Mouse (Mus musculus) ES-E14 (cell line): ENCODE results near the gene Ndufc1. TPM values are rescaled to one million over a fixed set of nuclear protein-coding genes. Genes with fewer than 3 reads are reported as not detected.

Experiments used
- DNase-seq: peaks from one replicate; pipeline ENCODE4 v3.0.0-alpha.2; 2013; ENCODE audit warnings: low read depth, low spot score
- H3K27ac ChIP-seq: 2 replicates; pipeline ENCODE4 v1.5.1; 2012; ENCODE audit warnings: low read depth, mild to moderate bottlenecking, low read length, moderate library complexity, mixed read lengths; ENCODE audit not compliant: poor library complexity, insufficient read depth, severe bottlenecking
- H3K36me3 ChIP-seq: 2 replicates; pipeline ENCODE4 v1.6.1; 2012; ENCODE audit warnings: mild to moderate bottlenecking, low read length, moderate library complexity, mixed read lengths; ENCODE audit not compliant: control insufficient read depth, poor library complexity, insufficient read depth, severe bottlenecking
- H3K4me1 ChIP-seq, 2 experiments: fragments of 150-350 bp in 1 of 2; sonication (generic) in 1 of 2; 2 replicates each; pipeline ENCODE4 v1.6.1; 2012; ENCODE audit warnings: low read length in 2 of 2, mild to moderate bottlenecking in 1 of 2, mixed read lengths in 1 of 2; ENCODE audit not compliant: control insufficient read depth in 2 of 2, insufficient read depth in 2 of 2, poor library complexity in 1 of 2
- H3K4me3 ChIP-seq, 2 experiments: fragments of 150-350 bp in 1 of 2; sonication (generic) in 1 of 2; 2 replicates each; pipeline ENCODE4 v1.5.1; 2012; ENCODE audit warnings: low read length in 2 of 2, low read depth in 1 of 2, mild to moderate bottlenecking in 1 of 2, mixed read lengths in 1 of 2; ENCODE audit not compliant: insufficient read depth in 1 of 2, poor library complexity in 1 of 2, severe bottlenecking in 1 of 2
- H3K9ac ChIP-seq: 2 replicates; pipeline ENCODE4 v1.6.1; 2012; ENCODE audit warnings: low read depth, mild to moderate bottlenecking, low read length, mixed read lengths; ENCODE audit not compliant: poor library complexity, insufficient read depth, severe bottlenecking
- H3K9me3 ChIP-seq: fragments of 150-350 bp; sonication (generic); 2 replicates; pipeline ENCODE4 v1.6.1; 2012; ENCODE audit warnings: low read depth, mild to moderate bottlenecking, low read length; ENCODE audit not compliant: control insufficient read depth, insufficient read depth
- CHD2 ChIP-seq: IDR thresholded peaks from 2 replicates; pipeline ENCODE4 v1.6.1; 2014; ENCODE audit warnings: mild to moderate bottlenecking, low read depth, low read length, inconsistent platforms
- HCFC1 ChIP-seq: IDR thresholded peaks from 2 replicates; pipeline ENCODE4 v1.6.1; 2012; ENCODE audit warnings: low read length, inconsistent platforms, borderline replicate concordance; ENCODE audit not compliant: insufficient read depth
- MAFK ChIP-seq: IDR thresholded peaks from 2 replicates; pipeline ENCODE4 v1.6.1; 2014; ENCODE audit warnings: mild to moderate bottlenecking, low read depth, low read length, inconsistent platforms; ENCODE audit not compliant: insufficient read depth
- ZC3H11A ChIP-seq: IDR thresholded peaks from 2 replicates; pipeline ENCODE4 v1.6.1; 2012; ENCODE audit warnings: low read depth, mild to moderate bottlenecking, inconsistent platforms, low read length, borderline replicate concordance
- ZNF384 ChIP-seq: IDR thresholded peaks from 2 replicates; pipeline ENCODE4 v1.6.1; 2012; ENCODE audit warnings: low read depth, low read length, inconsistent platforms
- in situ Hi-C, 2 experiments: fragments of 600-800 bp; cut with MboI; formaldehyde crosslinking; loops; one replicate each; pipeline ENCODE4 v1.15.1; 2025; ENCODE audit warnings: low sequenced_read_pairs in 2 of 2, inconsistent platforms in 1 of 2; ENCODE audit not compliant: unreplicated experiment in 2 of 2
- total RNA-seq: library from RNA; depleted of rRNA; stranded (reverse); fragments of 300-350 nt; gene quantifications from 2 replicates; pipeline ENCODE4 v1.2.3, GENCODE M21; 2012

The Ndufc1 gene
- total RNA-seq, 1 experiment = 231 TPM

- no peak overlapping the region for H3K4me3 ChIP-seq
- H3K27ac ChIP-seq = no peak overlapping the region
- no peak for DNase-seq
- in situ Hi-C loops = no loop called here
- TF ChIP-seq MAFK (no peak), HCFC1 (no peak), ZNF384 (no peak), ZC3H11A (no peak)
- peaks cover 0 to 3% of the 10 kb centered on the region in 2 experiments; a peak in 1 of 4 replicates for H3K4me1 ChIP-seq
- H3K9ac ChIP-seq = no peak overlapping the region
- H3K9me3 ChIP-seq = no peaks in the 10 kb centered on the region
- H3K36me3 ChIP-seq = no peaks in the 10 kb centered on the region
Measured at GRCm38 (mm10) chr3:51379786-51380659, 28.8 kb downstream of the Ndufc1 start.

GRCm38 (mm10) chr3:51378665-51378946, 30.2 kb downstream of the Ndufc1 start:
- Histone ChIP-seq H3K36me3 (no peaks in the 10 kb centered on the region), H3K4me3 (no peak overlapping the region; a peak in 1 of 4 replicates), H3K9ac (no peak overlapping the region), H3K27ac (no peak overlapping the region), H3K9me3 (no peaks in the 10 kb centered on the region), H3K4me1 (peaks cover 0 to 3% of the 10 kb centered on the region in 2 experiments; a peak in 1 of 4 replicates)
- DNase-seq = no peak
- in situ Hi-C loops = no loop called here
- TF ChIP-seq ZNF384 (no peak), CHD2 (no peak), HCFC1 (no peak), ZC3H11A (no peak), MAFK (no peak)

GRCm38 (mm10) chr3:51377878-51378664, 30.7 kb downstream of the Ndufc1 start:
- H3K4me3 ChIP-seq = peak overlapping the region in 1 of 2 experiments; percentile 12; a peak in 3 of 4 replicates
- H3K9me3 ChIP-seq = no peaks in the 10 kb centered on the region
- H3K9ac ChIP-seq = no peak overlapping the region
- no peak for DNase-seq
- TF ChIP-seq MAFK (no peak), CHD2 (no peak), ZC3H11A (no peak), HCFC1 (no peak), ZNF384 (no peak)
- in situ Hi-C loops = no loop called here
- H3K27ac ChIP-seq = no peak overlapping the region
- H3K4me1 ChIP-seq = peaks cover 0 to 3% of the 10 kb centered on the region in 2 experiments; a peak in 1 of 4 replicates
- H3K36me3 ChIP-seq = no peaks in the 10 kb centered on the region

- H3K9ac ChIP-seq = no peak overlapping the region
- H3K4me3 ChIP-seq = no peak overlapping the region
- in situ Hi-C loops = no loop called here
- H3K4me1 ChIP-seq = peaks cover 0 to 3% of the 10 kb centered on the region in 2 experiments; a peak in 1 of 4 replicates
- H3K9me3 ChIP-seq = no peaks in the 10 kb centered on the region
- peak; percentile 50; the same call in 1 of the 2 replicates for TF ChIP-seq ZC3H11A
- no peak for TF ChIP-seq ZNF384
- no peak overlapping the region for H3K27ac ChIP-seq
- H3K36me3 ChIP-seq = no peaks in the 10 kb centered on the region
- DNase-seq = peak; percentile 68
Measured at GRCm38 (mm10) chr3:51375307-51376265, 33.2 kb downstream of the Ndufc1 start.
